Mouse (Mus musculus) monocyte, adult 2 months (primary cell): ENCODE data around the gene Plpp2.

Experiments used
- DNase-seq, 2 experiments: peaks; one replicate each; pipeline ENCODE4 v3.0.0; 2022; ENCODE audit warnings: low spot score in 2 of 2, low read depth in 1 of 2

The Plpp2 gene

DNA sequence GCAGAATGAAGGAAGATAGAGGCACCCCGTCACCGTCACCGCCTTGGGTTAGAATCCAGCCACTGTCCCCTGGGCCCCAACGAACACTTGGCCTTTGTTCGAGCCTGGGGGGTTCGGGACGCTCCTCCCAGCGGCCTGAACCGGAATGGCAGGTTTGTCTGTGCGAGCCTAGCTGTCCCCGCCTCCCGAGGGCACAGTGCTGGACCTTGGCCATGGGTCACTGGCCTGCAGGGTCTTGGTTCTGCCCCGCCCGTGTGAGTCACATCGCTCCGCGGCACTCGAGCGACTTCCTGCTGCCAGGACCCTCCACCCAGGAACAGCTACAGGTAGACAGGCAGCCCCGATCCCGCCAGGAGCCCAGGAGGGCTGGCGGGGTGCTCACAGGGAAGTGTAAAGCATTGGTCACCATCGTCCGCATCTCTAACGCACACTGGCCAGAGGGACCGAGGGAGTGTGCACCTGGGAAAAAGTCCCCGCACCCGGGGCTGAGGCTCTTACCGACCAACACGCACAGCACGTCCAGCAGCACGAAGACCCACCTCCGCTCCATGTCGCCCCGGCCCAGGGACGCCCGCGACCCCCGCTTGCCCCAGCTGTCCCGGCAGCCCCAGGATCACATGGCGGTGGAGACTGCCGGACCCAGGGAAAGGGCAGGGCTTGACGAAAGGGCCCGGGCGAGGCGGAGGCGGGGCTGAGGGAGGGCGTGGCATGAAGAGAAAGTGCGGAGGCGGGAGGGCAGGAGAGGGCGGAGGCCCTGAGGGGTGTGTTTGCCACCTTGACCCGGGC lies at the start of gene Plpp2:
TSS of gene Plpp2 (minus strand) at position 671 of the 786 bp plus-strand sequence.
- DNase-seq, result peak; percentile 28 to 32

DNA sequence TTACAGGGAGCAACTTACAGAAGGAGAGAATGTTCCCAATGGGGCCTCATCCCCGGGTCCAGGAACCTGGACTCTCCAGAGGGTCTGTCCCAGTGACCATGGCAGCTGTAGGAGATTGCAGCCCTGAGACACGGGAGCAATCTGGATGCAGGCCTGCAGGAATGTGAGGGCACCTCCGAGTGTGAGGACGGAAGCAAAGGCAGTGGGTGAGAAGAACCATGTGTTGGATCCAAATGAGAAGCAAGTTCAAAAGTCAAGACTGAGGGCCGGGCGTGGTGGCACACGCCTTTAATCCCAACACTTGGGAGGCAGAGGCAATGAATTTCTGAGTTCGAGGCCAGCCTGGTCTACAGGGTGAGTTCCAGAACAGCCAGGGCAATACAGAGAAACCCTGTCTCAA lies 47.9 kb upstream of the Plpp2 start:
- no peak for DNase-seq

DNA sequence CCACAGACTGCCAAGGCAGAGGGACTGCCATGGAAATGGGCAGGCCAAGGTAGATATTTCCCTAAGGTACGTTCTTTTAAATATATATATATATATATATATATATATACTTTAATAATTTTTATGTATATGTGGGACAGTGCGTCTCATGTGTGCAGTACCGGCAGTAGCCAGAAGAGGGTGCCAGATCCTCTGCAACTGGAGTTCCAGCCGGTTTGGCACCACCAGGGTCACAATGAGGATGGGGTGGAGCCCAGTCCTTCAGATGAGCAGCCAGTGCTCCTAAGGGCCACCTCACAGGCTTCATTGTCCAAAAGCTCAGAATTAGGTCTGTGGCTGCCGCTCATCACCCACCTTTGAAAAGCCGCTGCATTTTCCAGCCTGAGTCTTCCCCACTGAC lies 47.2 kb upstream of the Plpp2 start:
- peak; percentile 9 to 24 for DNase-seq

- no peak for DNase-seq
Measured at GRCm38 (mm10) chr10:79580356-79580755, 46.8 kb upstream of the Plpp2 start.

GRCm38 (mm10) chr10:79579781-79580180 lies 46.2 kb upstream of the Plpp2 start:
- DNase-seq, result no peak

- no peak for DNase-seq
Measured at GRCm38 (mm10) chr10:79578891-79579290, 45.3 kb upstream of the Plpp2 start.

DNA sequence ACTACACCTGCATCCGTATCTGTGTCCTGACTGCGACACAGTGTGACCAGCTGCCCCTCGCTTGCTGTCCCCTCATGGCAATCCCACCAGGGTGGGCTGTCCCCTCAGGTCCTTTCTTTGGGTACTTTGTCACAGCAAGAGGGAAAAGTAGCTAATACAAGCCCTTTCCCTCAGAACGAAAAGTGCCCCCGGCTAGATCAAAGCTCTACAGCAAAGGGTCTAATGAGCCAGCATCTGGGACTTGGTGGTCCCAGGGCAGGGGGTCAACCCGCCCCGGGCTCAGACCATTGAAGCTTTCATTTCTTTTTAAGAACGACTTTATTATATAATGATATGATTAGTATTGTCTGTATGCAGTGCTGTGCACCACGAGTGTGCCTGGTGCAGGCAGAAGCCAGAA lies 44.7 kb upstream of the Plpp2 start:
- no peak for DNase-seq

GRCm38 (mm10) chr10:79577376-79577775 lies 43.8 kb upstream of the Plpp2 start:
- DNase-seq, result no peak

DNA sequence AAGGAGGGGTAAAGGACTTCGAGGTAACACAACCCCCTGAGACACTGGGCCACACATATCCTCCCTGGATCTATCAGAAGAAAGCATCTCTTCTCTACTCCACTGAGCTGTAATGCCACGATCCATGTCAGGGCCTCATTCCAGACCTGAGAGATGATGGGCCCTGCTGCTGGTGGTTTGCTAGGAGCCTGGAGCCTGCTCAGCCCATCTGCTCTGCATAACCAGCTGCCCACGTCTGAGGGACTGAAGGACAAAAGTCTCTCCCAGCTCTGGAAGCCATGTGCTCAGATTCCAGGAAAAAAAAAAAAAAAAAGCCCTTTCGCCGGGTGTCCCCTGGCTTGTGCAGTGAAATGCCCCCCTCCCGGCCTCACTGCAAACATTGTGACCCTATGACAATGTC lies 42.2 kb upstream of the Plpp2 start:
- DNase-seq, result no peak

GRCm38 (mm10) chr10:79574796-79575195 lies 41.2 kb upstream of the Plpp2 start:
- no peak for DNase-seq

GRCm38 (mm10) chr10:79574350-79574749 lies 40.8 kb upstream of the Plpp2 start:
- DNase-seq, result no peak

DNA sequence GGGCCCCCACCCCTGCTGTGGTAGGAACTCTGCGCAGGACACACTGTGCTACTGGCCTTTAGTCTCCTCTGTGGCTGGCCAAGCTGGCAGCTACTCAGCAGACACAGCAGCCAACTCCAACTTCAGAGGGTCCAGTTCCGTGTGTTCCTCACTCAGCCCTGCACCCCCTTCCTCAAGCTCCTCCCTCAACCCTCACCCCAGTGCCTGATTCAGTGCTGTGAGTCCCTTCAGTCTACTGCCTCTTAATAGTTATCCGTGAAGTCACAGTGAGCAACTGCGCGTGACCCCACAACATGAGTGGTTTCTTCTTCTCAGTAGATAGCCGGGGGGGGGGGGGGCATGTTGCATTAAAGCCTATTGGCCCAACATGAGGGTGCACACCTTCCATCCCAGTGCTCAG lies 40.0 kb upstream of the Plpp2 start:
- DNase-seq, result no peak

DNA sequence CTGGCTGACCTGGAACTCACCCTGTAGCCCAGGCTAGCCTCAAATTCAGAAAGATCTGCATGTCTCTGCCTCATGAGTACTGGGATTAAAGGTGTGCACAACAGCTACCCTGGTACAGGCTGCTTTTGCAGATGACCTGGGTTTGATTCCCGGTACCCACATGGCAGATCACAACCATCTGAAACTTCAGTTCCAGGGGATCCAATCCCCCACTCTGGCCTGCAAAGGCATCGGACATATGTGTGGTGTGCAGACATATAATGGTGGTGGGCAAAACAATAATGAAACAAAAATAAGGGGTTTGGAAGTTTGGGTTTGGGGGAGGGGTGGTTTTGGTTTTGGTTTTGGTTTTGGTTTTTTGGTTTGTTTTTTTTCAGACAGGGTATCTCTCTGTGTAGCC lies 37.7 kb upstream of the Plpp2 start:
- no peak for DNase-seq

DNA sequence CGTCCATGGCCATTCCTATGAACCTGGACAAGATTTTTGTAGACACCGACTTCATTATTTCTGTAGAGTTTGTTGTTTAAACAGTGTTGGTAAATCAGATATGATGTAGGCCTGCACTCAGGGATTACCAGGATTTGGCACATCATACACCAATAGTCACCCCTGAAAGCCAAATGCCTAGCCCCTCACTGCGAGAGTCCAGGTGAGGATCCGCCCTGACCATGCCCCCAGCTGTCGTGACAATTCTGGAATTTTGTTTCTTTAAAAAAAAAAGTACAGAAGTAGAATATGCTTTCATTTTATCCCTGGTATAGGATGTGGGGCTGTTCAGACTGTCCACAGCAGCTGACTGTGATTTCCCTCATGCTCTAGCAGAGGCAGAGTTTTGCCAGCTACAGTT lies 36.3 kb upstream of the Plpp2 start:
- no peak for DNase-seq

DNA sequence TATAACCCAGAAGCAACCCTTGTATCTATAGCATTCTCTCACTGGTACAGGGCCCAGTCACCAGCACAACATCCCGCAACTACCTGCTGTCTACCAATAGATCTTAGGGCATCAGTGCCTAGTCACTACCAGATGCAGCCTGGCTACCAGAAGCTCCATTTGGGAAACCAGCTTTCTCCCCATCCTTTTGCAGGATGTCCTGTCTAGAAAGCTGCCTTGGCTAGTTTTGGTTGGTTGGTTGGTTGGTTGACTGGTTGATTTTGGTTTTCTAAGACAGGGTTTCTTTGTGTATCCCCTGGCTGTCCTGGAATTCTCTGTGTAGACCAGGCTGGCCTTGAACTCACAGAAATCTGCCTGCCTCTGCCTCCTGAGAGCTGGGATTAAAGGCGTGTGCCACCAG lies 26.1 kb upstream of the Plpp2 start:
- no peak for DNase-seq

DNA sequence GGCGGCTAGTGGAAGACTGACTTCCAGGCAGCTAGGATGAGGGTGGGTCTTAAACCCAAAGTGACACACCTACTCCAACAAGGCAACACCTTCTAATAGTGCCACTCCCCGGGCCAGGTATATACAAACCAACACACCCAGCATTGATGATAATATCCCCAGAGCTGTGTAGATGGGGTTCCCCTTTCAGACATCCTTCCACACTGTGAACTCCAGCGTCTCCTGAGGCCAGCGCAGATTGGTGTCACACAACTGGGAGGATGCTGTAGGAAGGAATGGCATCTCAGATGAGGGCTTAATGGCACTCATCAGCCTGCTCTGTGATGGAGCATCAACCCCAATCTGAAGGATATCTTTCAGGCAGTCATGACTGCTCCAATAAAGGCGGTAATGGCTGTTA lies 23.9 kb upstream of the Plpp2 start:
- DNase-seq, result no peak

GRCm38 (mm10) chr10:79556951-79557350 lies 23.4 kb upstream of the Plpp2 start:
- no peak for DNase-seq

DNA sequence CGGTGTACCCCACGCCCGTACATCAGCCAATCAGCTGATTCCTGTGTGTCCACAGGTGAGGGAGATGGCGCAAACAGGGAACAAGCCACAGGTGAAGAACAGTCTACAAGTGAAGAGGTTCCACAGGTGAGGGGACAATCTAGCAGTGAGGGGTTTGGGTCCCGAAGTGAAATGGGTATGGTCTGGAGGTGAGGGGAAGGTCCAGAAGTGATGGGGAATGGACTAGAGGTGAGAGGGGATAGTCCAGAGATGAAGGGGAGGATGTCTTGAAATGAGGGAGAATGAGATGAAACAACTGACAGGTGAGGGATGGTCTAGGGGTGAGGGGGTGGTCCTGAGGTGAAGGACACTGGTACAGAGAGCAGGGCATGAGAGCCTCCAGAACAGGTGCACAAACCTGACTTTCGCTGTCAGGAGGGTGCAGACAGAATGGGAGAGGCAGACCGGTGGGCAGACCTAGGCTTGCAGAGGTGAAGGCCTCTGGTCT lies 21.7 kb upstream of the Plpp2 start:
- DNase-seq, result no peak

- peak in 1 of 2 experiments; percentile 28 for DNase-seq
Measured at GRCm38 (mm10) chr10:79554330-79555237, 21.0 kb upstream of the Plpp2 start, which contains the start of gene Mier2. Mier2 (minus strand) TSS chr10:79555199.

- no peak for DNase-seq
Measured at GRCm38 (mm10) chr10:79553691-79554090, 20.1 kb upstream of the Plpp2 start.

- DNase-seq, result no peak
Measured at GRCm38 (mm10) chr10:79553176-79553575, 19.6 kb upstream of the Plpp2 start.

DNA sequence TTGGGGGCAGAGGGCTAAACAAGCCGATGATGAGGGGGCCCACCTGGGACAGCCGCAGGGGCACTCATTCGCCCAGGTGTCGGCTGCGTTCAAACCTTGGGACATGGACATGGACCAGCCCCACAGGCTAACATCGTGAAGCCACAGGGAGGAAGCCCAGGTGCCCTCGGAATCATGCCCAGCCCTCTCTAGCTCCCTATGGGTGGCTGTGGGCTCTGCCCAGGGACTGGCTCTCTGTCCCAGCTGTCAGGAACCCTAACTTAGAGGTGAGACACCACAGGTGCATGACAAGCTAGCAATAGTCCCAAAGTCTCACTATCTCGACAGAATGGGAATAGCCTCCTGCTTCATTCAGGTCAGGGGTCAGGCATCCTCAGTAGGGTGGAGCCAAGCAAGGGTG lies 18.9 kb upstream of the Plpp2 start:
- no peak for DNase-seq
